Mouse (Mus musculus) forebrain, embryonic 10.5 days (tissue): ENCODE data around the gene Helq. TPM values are rescaled to one million over a fixed set of nuclear protein-coding genes. Genes with fewer than 3 reads are reported as not detected.

Experiments used
- DNase-seq: peaks from one replicate; pipeline ENCODE4 v3.0.0-alpha.2; 2017; ENCODE audit warnings: low spot score; ENCODE audit errors: extremely low spot score
- H3K27ac ChIP-seq: fragments of 300-500 bp; sonication (generic); 2 replicates; pipeline ENCODE4 v1.5.1; 2016; ENCODE audit warnings: mild to moderate bottlenecking
- H3K27me3 ChIP-seq: fragments of 300-500 bp; sonication (generic); 2 replicates; pipeline ENCODE4 v1.6.1; 2016; ENCODE audit warnings: mild to moderate bottlenecking; ENCODE audit not compliant: poor library complexity, severe bottlenecking
- H3K36me3 ChIP-seq: fragments of 300-500 bp; sonication (generic); replicated peaks from 2 replicates; pipeline ENCODE4 v1.6.1; 2016; ENCODE audit warnings: mild to moderate bottlenecking, moderate library complexity
- H3K4me1 ChIP-seq: fragments of 300-500 bp; sonication (generic); 2 replicates; pipeline ENCODE4 v1.6.1; 2016
- H3K4me3 ChIP-seq: fragments of 300-500 bp; sonication (generic); 2 replicates; pipeline ENCODE4 v1.5.1; 2016; ENCODE audit warnings: mild to moderate bottlenecking, moderate library complexity
- H3K9me3 ChIP-seq: fragments of 300-500 bp; sonication (generic); 2 replicates; pipeline ENCODE4 v1.6.1; 2016; ENCODE audit warnings: mild to moderate bottlenecking, moderate library complexity
- WGBS: fragments of 180-500 bp; shearing (Covaris S2); methylation state at CpG from one replicate; pipeline ENCODE4 v1.1.7; 2016; 5-methylcytosine and 5-hydroxymethylcytosine counted together
- polyA plus RNA-seq: library from polyadenylated mRNA; unstranded; fragments of >200 nt; fragmentation: Nextera tagmentation; extraction: Ambion mirVana; gene quantifications from 2 replicates; pipeline ENCODE4 v1.2.1, GENCODE M21; 2016

Gene Helq
- polyA plus RNA-seq, result 26.0 and 26.7 TPM in 2 replicates

DNA sequence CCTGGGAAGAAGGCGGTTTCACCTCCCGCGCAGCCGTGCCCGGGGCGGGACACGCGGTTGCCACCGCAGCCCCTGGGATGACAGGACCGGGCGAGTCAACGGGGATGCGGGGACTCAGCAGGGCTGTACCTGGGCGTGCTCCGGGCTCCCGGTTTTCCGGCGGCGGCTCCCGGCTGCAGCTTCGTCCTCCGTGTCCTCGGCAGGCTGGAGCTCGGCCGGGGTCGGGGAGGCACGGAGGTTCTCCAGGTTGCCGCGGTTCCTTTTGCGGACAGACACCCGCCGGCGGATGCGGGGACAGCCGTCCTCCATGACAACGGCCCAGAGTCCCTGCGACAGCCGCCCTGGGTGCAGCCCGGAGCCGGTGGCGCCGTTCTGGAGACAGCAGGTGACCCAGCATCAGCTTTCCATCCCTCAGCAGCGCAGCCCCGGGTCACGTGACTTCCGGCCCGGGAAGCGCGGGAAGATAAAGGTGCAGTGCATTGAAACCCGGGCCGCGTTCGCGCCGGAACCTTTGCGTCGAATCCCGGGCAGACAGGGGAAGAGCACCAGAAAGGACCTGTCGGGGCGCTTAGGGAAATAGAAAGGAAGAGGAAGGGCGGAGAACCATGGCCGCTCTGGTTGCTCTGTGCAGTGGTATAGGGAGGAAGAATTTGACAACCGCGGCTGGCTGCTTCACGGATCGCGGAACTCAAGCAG lies at the start of gene Helq, which contains the start of gene Mrps18c:
TSS of gene Helq (minus strand) at position 434 of the 696 bp plus-strand sequence.
TSS of gene Mrps18c (plus strand) at position 463 of the 696 bp plus-strand sequence.
- H3K27me3 ChIP-seq, result no peaks in the 10 kb centered on the region
- peaks cover 47% of the 10 kb centered on the region for H3K36me3 ChIP-seq
- H3K4me1 ChIP-seq, result peaks cover 22% of the 10 kb centered on the region
- H3K4me3 ChIP-seq, result peak within 1 kb of the TSS; percentile 92
- no peaks in the 10 kb centered on the region for H3K9me3 ChIP-seq
- DNase-seq, result peak; percentile 96
- peak within 1 kb of the TSS; percentile 91 for H3K27ac ChIP-seq
- under 1% methylated on average over 67 of the region's 67 CpGs for WGBS

DNA sequence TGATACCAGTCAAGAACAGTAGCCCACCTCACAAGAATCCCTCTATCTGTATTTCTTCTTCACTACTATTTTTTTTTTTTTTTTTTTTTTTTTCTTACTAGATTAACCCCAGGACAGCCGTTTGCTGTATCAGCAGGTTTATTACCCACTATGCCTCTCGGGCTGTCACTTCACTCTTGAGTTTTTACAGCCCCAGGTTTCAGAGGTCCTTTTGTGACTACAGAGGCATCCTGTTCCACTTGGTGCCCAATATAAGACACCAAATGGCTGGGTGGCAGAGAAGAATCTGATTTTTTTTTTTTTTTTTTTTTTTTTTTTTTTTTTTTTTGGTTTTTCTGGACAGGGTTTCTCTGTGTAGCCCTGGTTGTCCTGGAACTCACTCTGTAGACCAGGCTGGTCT lies 48.7 kb upstream of the Helq start:
- H3K27me3 ChIP-seq, result peaks cover 62% of the 10 kb centered on the region
- H3K4me1 ChIP-seq, result peaks cover 22% of the 10 kb centered on the region
- no peak for DNase-seq
- no peaks in the 10 kb centered on the region; the same call in 1 of the 2 replicates for H3K9me3 ChIP-seq
- H3K4me3 ChIP-seq, result peak overlapping the region; percentile 69; the same call in 1 of the 2 replicates
- WGBS, result 17% methylated on average over 2 of the region's 2 CpGs
- no peak overlapping the region for H3K27ac ChIP-seq
- no peaks in the 10 kb centered on the region for H3K36me3 ChIP-seq

DNA sequence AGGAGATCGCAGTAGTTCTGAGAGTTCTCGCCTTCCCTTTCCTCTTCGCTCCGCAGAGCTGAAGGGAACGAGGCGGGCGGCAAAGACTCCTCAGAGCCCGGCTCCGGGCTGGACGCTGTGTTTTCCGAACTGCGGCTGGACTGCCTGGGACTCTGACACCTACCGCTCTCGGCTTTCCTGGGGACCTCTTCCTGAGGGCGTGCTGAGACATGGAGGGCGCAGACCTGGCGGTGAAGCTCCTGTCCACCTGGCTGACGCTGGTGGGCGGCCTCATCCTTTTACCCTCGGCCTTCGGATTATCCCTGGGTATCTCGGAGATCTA lies 48.2 kb upstream of the Helq start:
- H3K4me1 ChIP-seq, result peaks cover 22% of the 10 kb centered on the region
- peak overlapping the region; percentile 69 for H3K4me3 ChIP-seq
- no peaks in the 10 kb centered on the region for H3K36me3 ChIP-seq
- H3K27me3 ChIP-seq, result peaks cover 62% of the 10 kb centered on the region
- DNase-seq, result no peak
- under 1% methylated on average over 22 of the region's 22 CpGs for WGBS
- H3K27ac ChIP-seq, result peak overlapping the region; percentile 60; the same call in 1 of the 2 replicates
- H3K9me3 ChIP-seq, result peaks cover 6% of the 10 kb centered on the region; the same call in 1 of the 2 replicates

DNA sequence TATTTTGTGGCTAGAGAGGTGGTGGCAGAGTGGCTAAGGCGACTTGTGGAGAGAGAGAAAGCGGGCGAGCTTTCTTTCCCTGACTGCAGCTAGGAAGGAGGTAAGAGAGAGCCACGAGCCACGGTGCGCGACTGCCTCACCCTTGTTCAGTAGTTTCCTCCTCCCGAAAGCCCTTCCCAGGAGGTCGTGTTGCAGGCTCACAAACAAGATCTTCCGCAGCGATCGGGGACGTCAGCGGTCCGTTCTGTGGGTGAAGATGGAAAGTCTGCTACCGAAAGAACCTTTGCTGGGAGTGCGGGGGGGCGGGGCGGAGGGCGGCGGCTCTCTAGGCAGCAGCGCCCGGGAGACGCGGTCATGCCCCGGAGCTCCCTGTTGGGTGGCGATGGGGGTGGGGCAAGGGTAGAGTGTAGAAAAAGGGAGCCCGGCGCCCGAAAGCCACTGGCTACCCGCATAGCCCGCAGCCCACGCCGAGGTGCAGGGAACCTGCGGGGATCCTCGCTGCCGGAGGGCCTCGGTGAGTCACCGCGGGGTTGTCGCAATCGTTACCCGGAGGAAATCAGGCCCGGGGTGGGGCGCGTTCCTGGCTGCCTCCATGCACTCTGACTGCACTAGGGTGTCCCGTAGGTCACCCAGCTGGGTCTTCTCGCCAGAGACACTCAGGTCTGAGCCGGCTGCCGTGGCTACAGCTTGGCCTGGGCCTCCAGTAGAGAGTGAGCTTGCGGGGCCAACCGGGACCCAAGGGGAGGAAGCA lies 47.6 kb upstream of the Helq start:
- peak; percentile 63 for DNase-seq
- no peaks in the 10 kb centered on the region for H3K36me3 ChIP-seq
- WGBS, result under 1% methylated on average over 51 of the region's 52 CpGs
- peak overlapping the region; percentile 69 for H3K4me3 ChIP-seq
- peaks cover 62% of the 10 kb centered on the region for H3K27me3 ChIP-seq
- H3K4me1 ChIP-seq, result peaks cover 22% of the 10 kb centered on the region
- H3K27ac ChIP-seq, result peak overlapping the region; percentile 60
- peaks cover 6% of the 10 kb centered on the region; the same call in 1 of the 2 replicates for H3K9me3 ChIP-seq

DNA sequence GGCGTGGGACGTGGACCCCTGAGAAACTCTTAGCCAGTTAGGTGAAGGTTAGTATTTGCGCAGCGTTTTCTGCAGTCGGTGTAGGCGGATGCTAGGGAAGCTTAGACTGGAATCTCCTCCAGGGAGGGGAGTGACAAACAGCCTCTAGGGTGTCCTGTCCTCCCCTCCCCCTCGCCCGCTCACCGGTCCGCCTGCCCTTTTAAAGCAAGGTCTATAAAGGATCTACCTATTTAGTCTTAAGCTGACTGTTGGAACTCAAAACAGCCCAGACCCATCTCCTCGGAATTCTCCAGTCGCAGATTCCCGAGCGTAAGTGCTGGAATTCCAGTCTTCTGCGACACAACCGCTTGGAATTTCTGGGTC lies 47.1 kb upstream of the Helq start, which contains the start of gene Gpat3:
TSS of gene Gpat3 (plus strand) at position 229 of the 363 bp plus-strand sequence.
- Histone ChIP-seq H3K4me1 (peaks cover 22% of the 10 kb centered on the region), H3K36me3 (no peaks in the 10 kb centered on the region), H3K4me3 (peak within 1 kb of the TSS; percentile 69), H3K27ac (peak within 1 kb of the TSS; percentile 60), H3K27me3 (peaks cover 62% of the 10 kb centered on the region), H3K9me3 (peaks cover 6% of the 10 kb centered on the region; the same call in 1 of the 2 replicates)
- 0% methylated on average over 16 of the region's 16 CpGs for WGBS
- DNase-seq, result no peak

DNA sequence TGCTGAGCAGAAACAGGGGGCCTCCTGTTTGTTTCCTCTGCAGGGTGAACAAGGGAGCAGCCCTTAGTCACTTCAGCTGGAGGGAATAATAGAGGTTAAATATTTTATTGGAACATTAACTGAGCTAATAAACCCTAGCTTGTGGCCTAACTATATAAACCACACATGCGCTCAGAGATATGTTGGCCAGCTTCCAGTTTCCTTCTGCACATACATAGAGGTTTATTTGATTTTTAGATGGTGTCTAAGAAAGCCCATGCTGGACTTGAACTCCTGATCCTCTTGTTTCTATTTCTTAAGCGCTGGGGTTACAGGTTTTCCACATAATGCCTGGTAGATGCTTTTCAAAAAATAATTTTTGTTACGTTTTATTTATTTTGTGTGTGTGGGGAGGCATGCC lies 46.1 kb upstream of the Helq start:
- no peak for DNase-seq
- peaks cover 6% of the 10 kb centered on the region; the same call in 1 of the 2 replicates for H3K9me3 ChIP-seq
- H3K27ac ChIP-seq, result no peak overlapping the region
- WGBS, result 54% methylated on average over 3 of the region's 3 CpGs
- peaks cover 22% of the 10 kb centered on the region for H3K4me1 ChIP-seq
- no peak overlapping the region for H3K4me3 ChIP-seq
- H3K36me3 ChIP-seq, result no peaks in the 10 kb centered on the region
- H3K27me3 ChIP-seq, result peaks cover 62% of the 10 kb centered on the region

DNA sequence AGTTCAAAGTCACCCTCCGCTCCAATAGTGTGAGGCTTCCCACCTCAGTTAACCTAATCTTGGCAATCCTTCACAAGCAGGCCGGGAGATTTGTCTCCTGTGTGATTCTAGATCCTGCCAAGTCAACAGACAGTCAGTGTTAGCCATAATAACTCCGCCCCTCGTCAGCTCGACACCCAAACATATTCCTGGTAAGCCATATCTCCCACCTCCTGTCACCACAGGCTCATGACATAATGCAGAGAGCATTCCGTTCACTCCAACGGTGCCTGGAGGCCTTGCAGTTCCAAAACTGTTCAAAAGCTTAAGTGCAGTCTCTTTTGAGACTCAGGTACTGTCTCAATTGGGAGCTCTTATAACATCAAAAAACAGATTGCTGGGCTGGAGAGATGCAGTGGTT lies 39.5 kb upstream of the Helq start:
- no peak overlapping the region for H3K4me3 ChIP-seq
- no peaks in the 10 kb centered on the region for H3K4me1 ChIP-seq
- peaks cover 2% of the 10 kb centered on the region; the same call in 1 of the 2 replicates for H3K27me3 ChIP-seq
- WGBS, result 93% methylated on average over 7 of the region's 7 CpGs
- H3K9me3 ChIP-seq, result peaks cover 6% of the 10 kb centered on the region; the same call in 1 of the 2 replicates
- no peak for DNase-seq
- no peaks in the 10 kb centered on the region for H3K36me3 ChIP-seq
- H3K27ac ChIP-seq, result no peak overlapping the region

DNA sequence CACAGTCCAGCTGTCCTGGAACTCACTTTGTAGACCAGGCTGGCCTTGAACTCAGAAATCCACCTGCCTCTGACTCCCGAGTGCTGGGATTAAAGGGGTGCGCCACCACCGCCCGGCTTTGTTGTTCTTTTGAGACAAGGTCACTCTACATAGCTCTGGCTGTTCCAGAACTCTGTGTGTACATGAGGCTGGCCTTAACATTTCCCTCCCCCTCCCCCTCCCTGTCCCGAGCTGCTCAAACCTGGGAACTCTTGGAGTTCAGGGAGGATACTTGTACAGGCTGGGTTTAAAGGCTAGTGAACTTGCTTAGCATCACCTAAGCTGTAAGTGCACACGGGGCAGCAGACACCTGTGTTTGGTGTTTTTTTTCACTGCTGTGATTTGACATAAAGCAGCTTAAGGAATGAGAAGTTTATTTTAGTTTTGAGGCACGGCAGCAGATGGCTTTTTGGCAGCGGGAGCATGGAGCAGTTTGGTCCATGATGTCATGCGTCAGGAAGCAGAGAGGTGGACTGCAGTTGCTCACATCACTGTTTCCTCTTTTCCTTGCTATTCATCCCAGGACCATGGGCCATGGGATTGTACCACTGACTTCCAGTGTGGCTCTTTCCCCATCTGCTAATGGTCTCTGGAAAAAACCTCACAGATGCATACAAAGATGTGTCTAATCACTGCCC lies 37.6 kb upstream of the Helq start:
- H3K36me3 ChIP-seq, result no peaks in the 10 kb centered on the region
- H3K4me1 ChIP-seq, result no peaks in the 10 kb centered on the region
- no peaks in the 10 kb centered on the region for H3K27me3 ChIP-seq
- no peak overlapping the region for H3K27ac ChIP-seq
- no peak for DNase-seq
- no peaks in the 10 kb centered on the region for H3K9me3 ChIP-seq
- 81% methylated on average over 9 of the region's 9 CpGs for WGBS
- no peak overlapping the region for H3K4me3 ChIP-seq

DNA sequence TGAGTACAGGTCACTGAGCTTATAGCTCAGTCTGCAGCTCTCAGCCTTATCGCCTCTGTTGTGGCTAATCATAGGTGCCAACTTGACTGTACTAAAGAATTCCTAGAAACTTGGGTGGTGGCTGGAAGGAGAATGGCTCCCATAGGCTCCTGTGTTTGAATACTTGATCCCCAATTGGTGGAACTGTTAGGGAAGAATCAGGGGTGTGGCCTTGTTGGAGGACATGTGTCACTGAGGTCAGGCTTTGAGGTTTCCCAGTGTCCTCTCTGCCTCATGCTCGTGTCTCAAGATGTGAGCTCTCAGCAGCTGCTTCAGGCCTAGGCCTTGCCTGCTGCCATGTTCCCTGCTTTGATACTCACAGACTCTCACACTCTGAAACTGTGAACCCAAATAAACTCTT lies 35.4 kb upstream of the Helq start:
- Histone ChIP-seq H3K36me3 (no peaks in the 10 kb centered on the region), H3K27ac (no peak overlapping the region), H3K9me3 (no peaks in the 10 kb centered on the region), H3K27me3 (no peaks in the 10 kb centered on the region), H3K4me1 (no peaks in the 10 kb centered on the region), H3K4me3 (no peak overlapping the region)
- no peak for DNase-seq
- WGBS, result 82% methylated on average over 2 of the region's 2 CpGs

DNA sequence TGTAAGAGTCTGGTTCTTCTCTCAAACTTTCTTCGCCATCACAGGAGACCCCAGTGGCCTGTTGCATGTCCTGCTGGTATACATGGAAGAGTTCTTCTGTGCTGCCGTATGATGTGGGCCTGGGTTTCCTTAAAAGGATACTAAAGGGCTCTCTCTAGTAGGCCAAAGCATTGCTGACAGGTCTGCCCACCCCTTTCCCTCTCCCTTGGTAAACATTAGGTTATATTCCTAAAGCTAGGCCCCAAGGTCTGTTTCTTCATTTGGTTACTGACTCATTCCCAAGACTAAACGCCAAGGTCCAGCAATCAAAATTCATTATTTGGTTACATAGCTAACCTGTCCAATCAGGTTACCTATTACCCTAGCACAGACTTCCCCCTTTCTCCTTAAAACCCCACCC lies 34.3 kb upstream of the Helq start:
- WGBS, result 81% methylated on average over 3 of the region's 3 CpGs
- no peak overlapping the region for H3K27ac ChIP-seq
- H3K9me3 ChIP-seq, result no peaks in the 10 kb centered on the region
- DNase-seq, result no peak
- H3K4me3 ChIP-seq, result no peak overlapping the region
- H3K4me1 ChIP-seq, result no peaks in the 10 kb centered on the region
- no peaks in the 10 kb centered on the region for H3K36me3 ChIP-seq
- no peaks in the 10 kb centered on the region for H3K27me3 ChIP-seq

DNA sequence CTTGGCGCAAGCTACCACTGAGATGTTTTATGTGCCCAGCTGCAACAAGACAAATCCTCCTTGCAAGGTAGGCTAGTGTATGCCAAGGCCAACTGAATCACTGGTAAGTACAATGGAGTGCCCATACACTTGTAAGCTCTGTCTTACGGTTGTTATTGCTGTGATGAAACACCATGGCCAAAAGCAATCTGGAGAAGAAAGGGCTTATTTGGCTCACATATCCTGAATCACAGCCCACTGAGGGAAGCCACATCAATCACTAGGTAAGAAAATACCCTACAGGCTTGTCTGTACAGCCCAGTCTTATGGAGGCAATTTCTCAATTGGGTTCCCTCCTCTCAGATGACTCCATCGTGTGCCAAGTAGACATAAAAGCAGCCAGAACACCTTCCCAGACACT lies 30.3 kb upstream of the Helq start:
- no peaks in the 10 kb centered on the region for H3K27me3 ChIP-seq
- WGBS, result 89% methylated on average over 3 of the region's 3 CpGs
- no peaks in the 10 kb centered on the region for H3K4me1 ChIP-seq
- DNase-seq, result no peak
- no peak overlapping the region for H3K4me3 ChIP-seq
- H3K36me3 ChIP-seq, result no peaks in the 10 kb centered on the region
- no peak overlapping the region for H3K27ac ChIP-seq
- H3K9me3 ChIP-seq, result no peaks in the 10 kb centered on the region

DNA sequence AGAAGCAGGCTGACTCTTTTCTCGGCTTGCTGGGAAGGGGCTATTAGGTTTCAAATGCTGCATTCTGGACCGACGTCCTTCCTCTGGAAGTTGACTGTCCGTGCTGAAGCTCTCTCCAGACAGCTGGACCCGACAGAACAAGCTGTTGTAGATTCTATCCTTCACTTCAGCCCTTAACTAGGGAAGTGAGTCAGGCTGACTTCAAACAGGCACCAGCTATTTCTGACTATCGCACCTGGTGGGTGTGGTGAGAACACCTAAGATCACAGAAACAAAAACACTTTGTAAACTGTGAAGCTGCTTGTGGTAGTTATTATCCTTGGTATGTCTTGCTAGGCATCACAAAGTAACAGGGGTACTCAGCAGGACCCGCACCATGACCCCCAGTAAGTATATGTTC lies 28.1 kb upstream of the Helq start:
- H3K4me3 ChIP-seq, result no peak overlapping the region
- no peaks in the 10 kb centered on the region for H3K27me3 ChIP-seq
- no peak overlapping the region for H3K27ac ChIP-seq
- no peaks in the 10 kb centered on the region for H3K9me3 ChIP-seq
- H3K36me3 ChIP-seq, result no peaks in the 10 kb centered on the region
- 76% methylated on average over 7 of the region's 7 CpGs for WGBS
- DNase-seq, result no peak
- H3K4me1 ChIP-seq, result no peaks in the 10 kb centered on the region
